Mouse (Mus musculus): Measurements from ENCODE around the gene Trdmt1.

The Trdmt1 gene

DNA sequence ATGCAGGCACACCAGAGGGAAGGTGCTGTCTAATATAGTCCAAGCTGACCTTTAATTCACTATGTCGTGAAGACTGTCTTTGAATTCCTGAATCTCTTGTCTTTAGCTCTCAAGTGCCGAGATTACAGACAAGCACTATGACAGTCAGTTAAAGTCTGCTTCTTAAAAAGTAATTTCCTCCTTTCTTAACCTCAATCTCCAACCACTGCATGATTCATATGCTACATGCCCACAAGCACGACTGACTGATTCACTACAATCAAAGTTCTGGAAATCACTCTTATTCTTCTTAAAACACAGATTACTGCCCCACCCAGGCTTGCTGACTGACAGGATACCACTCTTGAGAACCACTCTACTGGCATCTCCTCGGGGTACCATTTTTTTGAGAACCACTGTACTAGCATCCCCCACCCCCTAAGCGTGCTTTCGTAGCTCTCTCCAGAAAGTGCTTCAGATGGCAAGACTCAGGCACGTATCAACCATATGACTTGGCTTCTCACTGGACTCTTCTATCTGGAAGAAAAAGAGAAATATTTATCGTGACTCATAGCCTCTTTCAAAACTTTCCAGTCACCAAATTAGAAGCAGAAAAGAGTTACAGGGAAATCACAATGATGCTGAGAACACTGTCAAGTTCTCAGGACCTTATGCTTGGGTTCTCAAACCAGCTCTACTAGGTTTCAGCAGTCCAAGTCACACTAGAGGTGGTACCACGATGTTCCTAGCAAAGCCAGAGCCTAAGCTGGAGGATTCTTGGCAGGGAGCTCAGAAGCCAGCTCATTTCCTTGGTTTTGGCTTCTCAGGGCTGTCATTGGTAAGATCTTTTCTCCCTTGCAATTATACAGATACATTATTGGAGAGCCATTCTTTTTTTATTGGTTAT, 12.9 kb upstream of the Trdmt1 start:
- peak; percentile 5 for DNase-seq (ENCODE audit: low spot score)

DNA sequence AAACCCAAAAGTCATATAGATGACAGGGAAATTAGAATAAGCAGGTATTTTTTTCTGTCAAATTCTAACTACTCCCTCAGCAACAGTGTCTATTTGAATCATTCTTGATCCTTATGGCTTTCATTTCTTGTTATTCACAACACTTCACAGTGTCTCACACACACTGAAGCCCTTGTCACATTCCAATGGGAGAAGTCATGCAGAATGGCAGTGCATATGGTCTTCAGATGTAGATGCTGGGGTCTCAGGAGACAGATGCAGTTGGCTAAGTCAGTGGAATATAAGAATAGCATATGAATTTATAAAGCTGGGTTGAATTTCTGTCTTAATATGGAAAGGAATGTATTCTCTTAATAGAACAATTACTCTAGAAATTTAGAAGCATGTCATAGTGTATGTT, 11.8 kb upstream of the Trdmt1 start:
- DNase-seq (ENCODE audit: low spot score) = no peak

DNA sequence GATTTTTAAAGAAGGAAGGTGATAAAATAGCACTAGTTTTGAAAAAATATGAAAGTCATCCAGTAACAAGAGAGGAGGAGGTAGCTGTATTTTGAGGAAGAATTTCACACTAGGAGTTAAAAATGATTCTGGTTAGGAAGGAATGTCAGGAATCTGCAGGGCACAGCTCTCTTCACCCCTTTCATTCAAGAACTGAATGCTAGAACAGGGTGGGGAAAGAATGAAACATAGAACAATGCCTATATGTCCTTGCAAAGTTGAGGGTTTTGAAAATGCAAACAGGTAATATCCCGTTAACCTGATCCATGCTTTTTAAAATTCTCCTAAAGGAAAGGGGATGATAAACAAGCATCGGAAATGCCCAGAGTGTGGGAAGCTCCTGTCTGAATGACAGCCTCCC, 9.5 kb upstream of the Trdmt1 start:
- DNase-seq (ENCODE audit: low spot score) = no peak

DNA sequence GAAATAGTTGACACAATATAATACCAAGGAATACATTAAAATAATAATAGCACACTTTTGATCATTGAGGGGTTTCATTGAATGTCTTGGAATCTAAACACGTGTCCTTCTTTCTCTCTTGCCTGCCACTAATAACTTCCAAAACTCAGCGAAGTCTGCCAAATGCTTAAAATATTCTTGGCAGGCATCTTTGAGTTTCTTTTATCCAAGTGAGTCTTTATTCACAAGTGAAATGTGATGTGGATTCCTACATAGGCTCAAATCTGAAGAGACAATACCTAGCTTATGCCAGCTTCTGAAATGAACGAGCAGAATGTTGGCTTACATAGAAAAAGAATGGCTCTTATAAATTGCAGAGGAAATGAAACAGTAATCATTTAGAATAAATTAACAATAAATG, 4.3 kb upstream of the Trdmt1 start:
- no peak for DNase-seq (ENCODE audit: low spot score)

DNA sequence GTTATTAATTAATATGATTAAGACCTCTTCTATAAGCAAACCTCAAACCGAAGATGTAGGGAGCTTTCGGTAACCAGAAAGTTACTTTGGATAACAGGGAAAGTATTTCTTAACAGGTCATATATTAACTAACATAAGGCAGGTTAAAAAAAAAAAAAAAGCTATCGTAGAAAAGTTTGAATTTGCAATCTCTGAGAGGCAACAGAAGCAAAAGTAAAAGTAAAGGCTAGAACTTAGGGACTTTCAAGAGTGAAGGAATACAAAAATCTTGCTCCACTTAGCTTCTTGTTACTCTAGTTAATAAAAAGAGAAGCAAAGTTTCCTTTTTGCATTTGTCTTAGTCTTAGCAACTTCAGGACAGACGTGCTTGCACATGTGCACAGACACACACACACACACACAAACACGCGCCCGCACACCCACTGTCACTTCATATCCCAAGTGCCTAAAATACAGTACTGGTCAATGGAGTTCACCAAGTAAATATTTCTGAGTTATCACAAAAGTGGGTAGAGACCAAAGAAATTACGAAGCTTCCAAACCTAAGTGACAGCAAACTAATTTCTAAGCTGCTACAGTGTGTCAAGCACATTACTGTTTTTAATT, 846 bp downstream of the Trdmt1 start:
- no peak for DNase-seq (ENCODE audit: low spot score)

DNA sequence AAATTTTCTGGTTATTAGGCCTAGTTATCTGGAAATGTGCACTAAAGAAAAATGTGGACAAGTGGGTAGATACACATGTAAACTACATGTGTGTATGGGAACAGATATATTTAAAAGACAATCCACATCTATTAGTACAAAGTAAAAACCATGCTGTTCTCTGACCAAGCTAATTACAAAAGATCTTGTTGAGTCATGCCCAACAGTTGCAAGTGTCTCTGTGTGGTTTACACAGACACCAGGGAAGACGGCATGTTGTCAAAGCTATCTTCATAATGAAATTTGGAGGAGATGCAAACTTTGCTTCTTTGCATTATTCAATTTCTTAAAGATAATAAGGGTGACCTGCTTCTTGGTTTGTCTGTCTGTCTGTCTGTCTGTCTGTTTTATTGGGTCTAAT, 4.6 kb downstream of the Trdmt1 start:
- no peak for DNase-seq (ENCODE audit: low spot score)

DNA sequence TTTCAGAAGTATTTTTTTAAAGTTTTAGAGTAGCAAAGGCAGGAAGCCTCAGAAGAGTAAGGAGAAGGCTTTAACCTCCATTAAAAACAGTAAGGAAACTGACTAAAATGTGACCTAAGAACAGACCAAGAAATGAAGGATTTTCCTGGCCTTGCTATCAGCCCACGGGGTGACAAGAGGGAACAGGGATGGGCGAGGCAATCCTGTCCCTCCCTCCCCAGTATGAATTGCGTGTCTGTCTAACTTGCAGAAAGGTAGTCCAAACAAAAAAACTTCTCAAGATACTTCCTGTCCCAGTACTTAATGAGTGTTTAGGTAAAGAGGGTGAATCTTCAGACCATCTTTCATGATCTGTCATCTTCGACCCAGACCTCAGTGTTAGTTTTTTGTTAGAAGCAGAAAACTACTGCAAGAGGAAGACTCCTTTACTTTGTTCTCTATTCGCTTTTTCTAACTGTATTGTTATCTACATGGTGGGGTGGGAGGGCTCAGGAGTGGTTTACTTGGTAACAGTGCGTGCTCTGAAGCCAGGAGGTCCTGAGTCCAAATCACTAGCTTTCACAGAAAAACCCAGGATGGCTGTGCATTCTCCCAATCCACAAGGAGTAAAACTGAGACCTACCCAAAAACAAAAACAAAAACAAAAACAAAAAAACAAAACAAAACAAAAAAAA, 5.6 kb downstream of the Trdmt1 start:
- no peak for DNase-seq (ENCODE audit: low spot score)

DNA sequence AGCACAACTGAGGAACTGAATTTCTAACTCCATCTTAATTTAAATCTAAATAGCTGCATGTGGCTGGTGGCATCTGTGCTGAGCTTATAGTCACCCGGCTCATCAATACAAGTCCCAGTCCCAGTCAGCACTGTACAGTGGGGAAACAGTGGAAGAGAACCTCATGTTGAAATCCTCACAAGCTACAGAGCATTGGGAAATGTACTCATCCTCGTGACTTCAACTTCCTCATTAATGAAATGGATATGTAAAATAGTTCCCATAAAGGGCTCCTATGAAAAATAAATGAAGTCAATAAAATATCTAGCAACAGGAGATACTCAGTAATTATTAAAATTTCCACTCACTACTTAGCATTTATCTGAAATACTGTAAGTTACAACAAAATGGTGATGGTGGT, 6.2 kb downstream of the Trdmt1 start:
- DNase-seq (ENCODE audit: low spot score) = no peak

DNA sequence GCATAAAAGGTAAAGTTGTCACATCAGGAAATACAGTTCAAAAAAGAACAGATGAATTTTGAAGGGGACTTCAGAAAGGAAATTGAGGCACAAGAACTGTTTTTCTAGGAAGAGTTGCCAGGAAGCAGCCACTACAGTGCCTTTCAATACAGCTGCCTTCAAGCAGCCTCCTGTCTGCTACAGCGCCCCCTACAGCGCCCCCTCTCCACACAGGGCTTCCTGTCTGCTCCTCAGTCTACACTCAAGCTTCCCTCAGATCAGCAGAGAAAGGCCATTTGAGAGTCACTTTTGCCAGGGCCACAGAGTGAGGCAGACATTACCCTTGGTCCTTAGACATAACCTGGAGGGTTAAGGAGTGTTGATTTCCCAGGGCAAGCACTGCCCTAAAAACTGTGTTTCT, 6.7 kb downstream of the Trdmt1 start:
- DNase-seq (ENCODE audit: low spot score) = no peak

DNA sequence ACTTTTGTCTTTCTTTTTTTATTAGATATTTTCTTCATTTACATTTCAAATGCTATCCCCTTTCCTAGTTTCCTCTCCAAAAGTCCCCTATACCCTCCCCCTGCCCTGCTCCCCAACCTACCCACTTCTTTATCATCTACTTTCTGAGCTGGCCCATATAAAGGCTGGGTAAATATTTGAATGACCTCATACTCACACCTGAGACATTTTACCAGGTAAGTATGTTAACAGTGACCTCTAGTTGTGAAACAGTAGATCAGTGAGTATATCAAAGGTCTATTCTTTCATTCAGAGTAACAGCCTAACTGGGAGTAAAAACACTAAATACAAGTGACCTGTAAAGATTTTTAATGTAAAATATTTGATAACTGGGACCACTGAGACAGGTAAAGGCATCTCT, 7.7 kb downstream of the Trdmt1 start:
- no peak for DNase-seq (ENCODE audit: low spot score)

DNA sequence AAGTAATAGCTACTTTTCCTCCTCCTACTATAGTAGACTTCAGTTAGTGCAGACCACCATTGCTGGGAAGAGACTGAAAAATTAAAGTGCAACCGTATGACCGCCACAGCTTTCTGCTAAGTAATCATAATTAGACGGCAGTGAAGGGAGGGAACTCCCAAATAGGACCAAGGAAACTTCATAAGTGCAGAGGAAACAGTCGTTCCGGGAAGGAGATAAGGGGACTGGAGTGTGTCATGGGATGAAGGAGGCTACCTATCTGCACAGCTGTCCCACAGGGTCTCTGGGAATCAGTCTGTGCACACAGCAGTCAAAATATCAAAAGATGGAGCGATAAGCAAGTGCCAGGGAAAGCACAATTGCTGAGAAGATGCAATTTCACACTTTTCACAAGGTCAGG, 13.8 kb downstream of the Trdmt1 start:
- DNase-seq (ENCODE audit: low spot score) = no peak

DNA sequence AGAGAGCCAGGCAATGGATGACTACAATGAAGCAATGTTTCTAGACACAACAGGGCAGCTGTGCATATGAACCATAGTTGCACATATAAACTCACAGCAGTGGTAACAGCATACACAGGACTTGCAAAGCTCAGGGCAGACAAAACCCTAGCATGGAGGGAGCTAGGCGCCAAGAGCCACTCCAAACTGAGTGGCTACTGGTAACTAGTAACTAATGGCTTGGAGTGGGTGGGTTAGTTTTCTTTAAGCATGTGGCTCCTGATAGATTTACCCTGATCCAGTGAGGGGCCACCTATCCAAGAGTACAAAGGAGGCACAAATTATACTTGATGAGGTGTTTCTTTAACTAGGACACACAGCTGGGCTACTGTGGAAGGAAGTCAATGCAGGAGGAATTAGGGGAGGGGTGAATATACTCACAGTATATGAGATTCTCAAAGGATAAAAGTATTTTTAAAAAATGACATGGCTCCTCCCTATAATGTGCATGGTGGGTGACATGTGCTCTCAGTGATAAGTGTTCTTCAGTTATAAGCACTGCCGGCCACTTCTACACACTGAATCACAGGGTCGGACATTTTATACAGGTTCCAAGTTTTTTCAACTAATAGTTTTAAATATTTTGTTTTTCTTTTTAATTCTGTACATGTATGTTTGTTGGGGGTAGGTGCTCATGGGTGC, 15.1 kb downstream of the Trdmt1 start:
- DNase-seq (ENCODE audit: low spot score) = no peak

DNA sequence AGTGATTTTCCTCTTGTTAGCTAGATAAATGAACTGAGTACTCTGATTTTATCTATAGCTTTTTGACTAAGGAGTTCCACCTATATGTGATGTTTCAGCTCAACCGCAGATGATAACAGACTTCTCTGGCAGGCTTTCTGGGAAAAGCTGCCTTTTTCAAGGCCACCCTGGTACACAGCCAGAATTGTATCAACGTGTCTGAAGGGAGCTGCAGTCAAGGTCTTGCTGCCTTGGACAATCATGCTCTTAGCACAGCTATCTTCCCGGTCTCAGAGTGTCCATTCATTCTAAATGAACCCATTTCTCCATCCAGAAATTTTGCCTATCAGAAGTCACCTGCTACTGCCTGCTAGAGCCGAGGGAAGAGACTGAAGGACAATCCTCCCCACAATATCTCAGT, 16.9 kb downstream of the Trdmt1 start:
- no peak for DNase-seq (ENCODE audit: low spot score)

DNA sequence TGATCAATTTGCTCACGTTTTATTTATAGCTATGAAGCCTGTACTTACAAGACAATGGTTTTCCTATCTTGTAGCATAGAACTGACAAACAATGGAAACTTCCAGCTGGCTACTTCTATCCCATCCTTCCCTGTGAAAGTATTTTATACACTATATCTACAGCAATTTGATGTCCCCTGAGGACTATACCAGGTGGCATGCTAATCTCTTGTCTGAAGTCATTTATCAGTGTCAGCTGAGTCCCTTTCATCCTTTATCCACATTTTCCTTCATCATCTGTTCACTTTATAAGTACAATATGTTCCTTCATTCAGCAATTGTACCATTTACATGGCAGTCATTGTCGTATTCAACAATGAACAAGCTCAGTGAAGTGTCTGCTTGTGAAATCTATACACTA, 17.3 kb downstream of the Trdmt1 start:
- DNase-seq (ENCODE audit: low spot score) = no peak

DNA sequence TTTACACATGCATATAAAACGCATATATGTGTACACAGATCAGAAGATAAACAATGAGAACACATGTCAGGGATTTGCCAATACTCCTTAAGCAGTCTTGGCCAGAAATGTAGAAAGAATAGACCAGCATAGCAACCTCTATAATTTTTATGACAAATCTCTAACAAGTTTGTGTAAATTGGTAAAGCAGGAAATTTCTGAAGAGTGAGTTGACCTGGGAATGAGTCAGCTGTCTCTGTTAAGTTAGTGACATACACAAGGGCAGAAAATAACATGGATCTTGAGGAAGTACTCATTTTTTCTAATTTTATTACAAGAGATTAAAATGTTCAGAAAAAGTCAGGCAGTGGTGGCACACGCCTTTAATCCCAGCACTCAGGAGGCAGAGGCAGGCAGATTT, 18.3 kb downstream of the Trdmt1 start:
- DNase-seq (ENCODE audit: low spot score) = no peak

DNA sequence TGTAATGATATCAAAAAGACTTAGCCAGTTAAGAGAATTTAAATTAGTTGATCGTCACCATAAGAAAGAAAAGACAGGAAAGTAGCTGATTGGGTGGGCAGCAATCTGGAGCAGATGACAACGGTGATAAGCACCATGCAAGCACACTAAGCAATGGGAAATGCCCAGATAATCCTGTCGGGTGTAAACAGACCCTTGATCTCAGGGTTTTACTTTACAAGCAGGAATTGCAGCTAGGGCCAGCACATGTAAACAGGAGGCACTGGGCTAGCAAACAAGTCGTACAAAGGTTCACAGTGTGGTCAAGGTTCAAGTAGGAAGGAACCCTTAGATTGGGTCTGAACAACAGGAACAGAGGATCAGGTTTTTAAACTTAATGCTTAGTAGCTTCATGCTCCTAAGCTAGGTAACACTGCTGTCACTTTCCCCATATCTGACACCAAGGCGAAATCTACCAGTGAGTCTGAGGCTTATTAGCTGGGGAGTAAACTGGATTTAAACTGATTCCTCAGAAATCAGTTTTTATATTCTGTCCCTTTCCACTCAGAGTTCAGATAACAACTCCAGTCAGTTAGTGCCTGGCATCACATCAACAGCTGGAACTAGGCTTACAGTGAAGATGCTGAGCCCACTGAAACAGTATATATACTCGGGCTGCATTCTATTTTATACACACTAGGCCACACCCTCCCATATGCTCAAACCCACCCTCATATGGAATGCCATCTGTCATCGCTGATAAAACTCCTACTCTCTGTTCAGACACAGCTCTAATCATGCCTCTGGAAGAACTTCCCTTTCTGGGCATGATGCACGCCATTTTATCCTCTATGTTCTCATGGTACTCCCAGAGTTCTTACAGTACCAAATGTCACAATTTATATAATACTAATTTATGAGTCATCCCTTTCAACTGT, 20.7 kb downstream of the Trdmt1 start:
- no peak for DNase-seq (ENCODE audit: low spot score)

DNA sequence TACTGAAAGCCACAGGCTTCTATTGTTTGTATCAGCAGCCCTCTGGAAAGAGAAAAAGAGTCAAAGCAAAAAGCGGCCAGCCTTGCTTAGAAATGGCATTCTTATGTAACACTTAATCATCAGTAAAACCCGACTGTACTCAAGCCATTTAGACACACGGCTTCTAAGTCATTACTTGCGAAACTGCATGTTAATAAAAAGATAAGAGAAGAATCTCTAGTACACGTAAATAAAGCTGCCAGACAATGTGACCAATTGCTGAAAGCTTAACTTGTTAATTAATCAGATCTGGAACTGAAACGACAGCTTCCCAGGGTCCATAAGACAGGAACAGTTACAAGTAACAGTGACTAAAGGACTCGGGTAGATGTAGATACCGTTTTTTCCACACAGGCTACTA, 22.4 kb downstream of the Trdmt1 start:
- DNase-seq (ENCODE audit: low spot score) = no peak

DNA sequence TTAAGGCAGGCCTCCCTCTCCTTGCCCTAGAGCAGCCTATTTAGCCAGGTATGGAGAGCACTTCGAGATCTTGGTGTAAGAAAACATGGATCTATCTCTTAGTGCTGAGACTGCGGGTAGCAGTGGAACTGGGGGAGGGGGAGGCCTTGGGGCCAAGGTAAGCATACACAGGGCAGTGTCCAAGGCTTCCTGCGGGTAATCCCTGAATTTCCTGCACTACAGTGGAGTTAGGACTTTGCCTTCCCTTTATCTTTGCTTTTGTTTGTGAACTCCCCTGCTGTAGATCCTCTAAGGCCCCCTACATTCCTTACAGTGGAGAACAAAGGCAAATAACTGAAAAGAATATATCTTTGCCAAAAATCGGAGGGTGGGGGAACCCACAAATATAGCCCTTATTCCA, 29.5 kb downstream of the Trdmt1 start:
- no peak for DNase-seq (ENCODE audit: low spot score)

DNA sequence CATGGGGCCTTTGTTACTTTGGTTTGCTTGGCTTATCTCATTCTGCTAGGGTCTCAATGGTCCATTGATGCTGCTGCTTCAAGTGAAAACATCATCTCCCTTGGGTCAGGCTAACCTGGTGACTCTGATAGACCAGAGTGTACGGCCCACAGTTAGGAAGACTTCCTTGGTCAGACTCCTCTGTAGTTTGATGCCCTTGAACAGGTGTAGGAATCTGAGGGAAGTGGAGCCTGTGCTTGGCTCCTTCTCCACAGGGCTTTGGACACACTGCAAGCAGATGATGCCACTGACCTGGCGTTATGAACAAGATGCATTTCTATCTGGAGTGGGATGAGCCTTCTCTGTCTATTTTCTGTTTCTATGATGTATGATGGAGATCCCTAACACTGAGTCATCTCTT, 41.8 kb downstream of the Trdmt1 start:
- no peak for DNase-seq (ENCODE audit: low spot score)

DNA sequence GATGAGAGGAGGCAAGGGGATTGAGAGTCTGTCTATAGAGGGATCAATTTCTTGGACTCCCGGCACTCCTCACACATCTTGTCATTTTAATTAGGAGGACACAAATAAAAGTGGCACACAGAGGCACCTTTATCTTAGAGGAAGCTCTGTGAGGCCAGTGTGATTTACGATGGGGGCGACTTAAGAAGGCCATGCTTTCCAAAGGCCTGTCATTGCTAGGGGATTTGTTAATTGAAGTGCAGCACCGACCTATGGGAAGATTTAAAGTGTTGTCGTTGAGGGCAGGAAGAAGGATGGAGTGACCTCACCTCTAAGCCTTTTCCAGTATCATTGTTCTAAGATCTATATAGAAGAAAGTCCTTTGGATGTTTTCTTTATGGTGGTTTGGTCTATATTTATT, 42.9 kb downstream of the Trdmt1 start:
- no peak for DNase-seq (ENCODE audit: low spot score)

DNA sequence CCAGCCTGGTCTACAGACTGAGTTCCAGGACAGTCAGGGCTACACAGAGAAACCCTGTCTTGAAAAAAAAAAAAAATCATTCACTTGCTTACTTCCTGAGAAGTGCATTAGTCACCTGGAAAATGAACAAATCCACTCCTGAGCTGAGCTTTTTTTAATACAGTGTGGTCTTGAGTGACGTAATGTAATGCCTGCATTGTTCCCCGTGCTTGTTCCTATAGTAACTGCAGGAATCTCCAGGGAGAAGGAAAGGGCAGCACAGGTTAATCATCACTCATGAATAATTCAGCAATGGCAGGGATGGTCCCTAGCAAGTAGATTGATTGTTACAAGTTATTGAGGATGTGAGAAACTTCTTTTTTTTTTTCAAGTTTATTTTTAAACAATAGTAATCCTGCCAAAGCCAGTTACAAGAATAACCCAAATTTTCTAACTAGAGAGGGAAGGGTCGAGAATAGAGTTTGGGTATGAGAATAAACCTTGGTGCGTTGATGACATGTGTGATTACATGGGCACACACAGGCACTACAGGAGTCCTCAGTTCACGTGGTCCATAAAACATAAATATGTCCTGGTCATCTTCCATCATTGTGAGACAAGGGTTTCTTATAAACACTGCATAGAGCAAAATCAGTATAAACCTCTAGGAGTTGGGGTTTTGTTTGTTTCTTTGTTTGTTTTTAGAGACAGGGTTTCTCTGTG, 44.0 kb downstream of the Trdmt1 start:
- DNase-seq (ENCODE audit: low spot score) = no peak

Data from urinary bladder, postnatal 14 days (tissue).